Mouse (Mus musculus): ENCODE data around the gene Rnf215.
"Not testable (repeated sequence)": the region's sequence is repeated elsewhere in the genome, so short reads cannot be mapped to it uniquely, and the experiment has no call there.

The Rnf215 gene

GRCm38 (mm10) chr11:4134986-4135935, at the start of gene Rnf215:
Rnf215 (plus strand) TSS chr11:4135202.
- peak; percentile 94 for DNase-seq

- DNase-seq: no peak
These were observed 48.8 kb upstream of the Rnf215 start for GRCm38 (mm10) chr11:4086246-4086645.

- no peak for DNase-seq
These were observed 47.7 kb upstream of the Rnf215 start for GRCm38 (mm10) chr11:4087267-4087666.

GRCm38 (mm10) chr11:4093459-4094377, 41.3 kb upstream of the Rnf215 start:
- DNase-seq: no peak

GRCm38 (mm10) chr11:4094378-4095170, 40.4 kb upstream of the Rnf215 start:
- DNase-seq: peak; percentile 81

GRCm38 (mm10) chr11:4095171-4096053, 39.6 kb upstream of the Rnf215 start, which contains the start of gene Mtfp1:
Mtfp1 (minus strand) TSS chr11:4095445.
- peak; percentile 79 for DNase-seq

- DNase-seq: peak; percentile 98
These were observed 38.7 kb upstream of the Rnf215 start for GRCm38 (mm10) chr11:4096054-4096984.

- no peak for DNase-seq
These were observed 37.8 kb upstream of the Rnf215 start for GRCm38 (mm10) chr11:4097091-4097621.

GRCm38 (mm10) chr11:4098120-4098519, 36.9 kb upstream of the Rnf215 start:
- no peak for DNase-seq

- no peak for DNase-seq
These were observed 36.2 kb upstream of the Rnf215 start for GRCm38 (mm10) chr11:4098816-4099215.

- DNase-seq: no peak
These were observed 35.6 kb upstream of the Rnf215 start for GRCm38 (mm10) chr11:4099447-4099846.

GRCm38 (mm10) chr11:4101851-4102250, 33.2 kb upstream of the Rnf215 start:
- no peak for DNase-seq

- no peak for DNase-seq
These were observed 31.5 kb upstream of the Rnf215 start for GRCm38 (mm10) chr11:4103522-4103921.

- no peak for DNase-seq
These were observed 30.0 kb upstream of the Rnf215 start for GRCm38 (mm10) chr11:4104989-4105388.

GRCm38 (mm10) chr11:4105444-4105843, 29.6 kb upstream of the Rnf215 start:
- no peak for DNase-seq

- DNase-seq: not testable (repeated sequence)
These were observed 27.1 kb upstream of the Rnf215 start for GRCm38 (mm10) chr11:4107901-4108300.

- no peak for DNase-seq
These were observed 26.3 kb upstream of the Rnf215 start for GRCm38 (mm10) chr11:4108691-4109090.

- DNase-seq: no peak
These were observed 23.0 kb upstream of the Rnf215 start for GRCm38 (mm10) chr11:4112033-4112432.

- no peak for DNase-seq
These were observed 22.1 kb upstream of the Rnf215 start for GRCm38 (mm10) chr11:4112861-4113260.

- DNase-seq: no peak
These were observed 21.5 kb upstream of the Rnf215 start for GRCm38 (mm10) chr11:4113496-4113895.

All from kidney, adult 18-20 months (tissue).